Mouse (Mus musculus) embryonic fibroblast, embryonic 13.5 days (primary cell): ENCODE data around the gene Tbcd. TPM values are rescaled to one million over a fixed set of nuclear protein-coding genes. Genes with fewer than 3 reads are reported as not detected.
A peak's percentile ranks its signal among the peaks of the same experiment; 100 is the strongest.

Experiments used
- H3K27ac ChIP-seq: 2 replicates; pipeline ENCODE4 v1.5.1; 2012; ENCODE audit warnings: low read length, control low read depth, inconsistent platforms; ENCODE audit not compliant: insufficient read depth
- H3K4me1 ChIP-seq: 2 replicates; pipeline ENCODE4 v1.6.1; 2011; ENCODE audit warnings: low read length; ENCODE audit not compliant: control insufficient read depth, insufficient read depth
- H3K4me3 ChIP-seq: 2 replicates; pipeline ENCODE4 v1.5.1; 2011; ENCODE audit warnings: mild to moderate bottlenecking, control low read depth, low read length; ENCODE audit not compliant: insufficient read depth
- CTCF ChIP-seq: IDR thresholded peaks from 2 replicates; pipeline ENCODE4 v1.5.1; 2011; ENCODE audit warnings: mild to moderate bottlenecking, control low read depth, low read length, moderate library complexity, borderline replicate concordance; ENCODE audit not compliant: insufficient read depth
- POLR2A ChIP-seq: IDR thresholded peaks from 2 replicates; pipeline ENCODE4 v1.6.1; 2011; ENCODE audit warnings: low read depth, mild to moderate bottlenecking, control low read depth, low read length, moderate library complexity
- polyA plus RNA-seq: library from polyadenylated mRNA; stranded (reverse); fragments of >200 nt; gene quantifications from 2 replicates; pipeline ENCODE4 v1.2.4, GENCODE M21; 2011; ENCODE audit warnings: low read depth; ENCODE audit not compliant: missing spikeins, insufficient read length

The Tbcd gene
- 41.0 and 43.2 TPM in 2 replicates for polyA plus RNA-seq

DNA sequence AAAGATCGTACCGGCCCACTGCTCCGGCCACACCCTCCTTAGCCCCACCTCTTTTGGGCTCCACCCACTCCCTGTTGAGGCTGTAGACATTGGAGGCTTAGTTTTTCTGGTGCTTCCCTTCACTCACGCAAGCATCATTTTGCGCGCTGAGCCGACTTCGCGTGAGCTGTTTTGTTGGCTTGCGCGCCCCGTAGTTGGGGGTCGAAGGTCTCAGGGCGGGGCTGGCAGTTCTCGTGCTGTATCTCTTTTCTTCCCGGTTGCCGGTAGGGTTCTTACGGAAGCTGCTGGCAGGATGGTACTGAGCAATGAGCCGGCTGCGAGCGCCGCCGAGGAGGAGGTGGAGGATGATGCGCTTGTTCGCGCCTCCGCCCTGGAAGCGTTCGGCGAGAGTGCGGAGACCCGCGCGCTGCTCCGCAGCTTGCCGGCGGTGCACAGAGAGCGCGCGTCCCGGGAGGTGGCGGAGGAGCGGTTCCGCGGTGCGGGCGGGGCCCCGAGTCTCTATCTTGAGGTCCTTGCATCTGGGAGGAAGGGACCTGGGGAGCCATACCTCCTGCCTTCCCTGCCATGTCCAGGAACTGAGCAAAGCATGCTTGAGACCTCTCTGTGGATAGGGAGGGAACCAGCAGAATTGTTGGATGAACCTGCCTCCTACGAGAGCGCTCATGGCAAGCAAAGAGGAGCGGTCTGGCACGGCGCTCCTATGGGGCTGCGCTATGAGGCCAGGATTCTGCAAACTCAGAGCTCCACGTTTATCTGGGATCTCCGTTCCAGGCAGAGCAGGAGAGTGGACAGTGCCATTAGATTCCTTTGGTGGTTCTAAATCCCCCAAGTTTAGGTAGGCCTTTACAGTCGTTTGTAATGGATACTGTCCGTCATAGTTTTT is at the start of gene Tbcd:
Gene Tbcd (plus strand): TSS at position 197 of the 883 bp plus-strand sequence.
- Histone ChIP-seq H3K27ac (peak within 1 kb of the TSS; percentile 8), H3K4me1 (no peaks in the 10 kb centered on the region), H3K4me3 (peak within 1 kb of the TSS; percentile 84)
- no peak for TF ChIP-seq CTCF
- peak; percentile 68 for TF ChIP-seq POLR2A

DNA sequence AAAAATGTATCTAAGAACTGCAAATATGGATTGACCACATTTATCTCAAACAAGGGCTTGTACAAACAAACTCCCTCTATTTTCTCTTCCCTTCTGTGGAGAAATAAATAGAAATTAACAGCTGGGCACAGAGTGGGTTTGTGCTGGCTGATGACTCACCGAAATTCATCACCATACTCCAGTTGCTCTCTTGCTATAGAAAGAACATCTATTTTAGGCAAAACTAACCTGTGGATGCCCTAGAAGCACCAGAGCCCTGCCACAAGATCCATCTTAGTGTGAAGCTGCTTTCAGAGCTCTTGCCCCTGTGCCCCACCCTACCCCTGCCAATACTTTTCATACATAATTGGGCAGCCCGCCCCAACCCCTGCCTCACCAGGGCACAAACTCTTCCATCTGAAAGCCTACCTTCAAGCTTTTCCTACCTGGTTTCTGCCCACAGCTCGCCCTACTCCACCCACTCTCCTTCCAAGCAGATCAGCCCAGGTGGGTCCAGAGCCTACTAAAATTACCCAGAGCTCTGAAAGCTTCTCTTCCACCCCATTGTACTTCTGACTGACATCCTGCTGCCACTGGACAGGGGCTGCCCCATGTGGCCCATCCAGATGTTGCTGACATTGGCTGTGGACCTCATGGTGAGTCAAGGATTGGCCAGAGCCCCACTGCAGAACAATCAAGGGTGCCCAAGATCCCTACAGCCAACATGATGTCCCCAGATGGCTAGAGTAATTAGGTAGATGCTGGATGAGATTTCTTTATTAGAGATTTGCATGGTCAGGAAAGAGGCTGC is 44.2 kb upstream of the Tbcd start:
- TF ChIP-seq POLR2A (no peak), CTCF (no peak)
- H3K4me3 ChIP-seq, result no peak overlapping the region
- no peaks in the 10 kb centered on the region for H3K4me1 ChIP-seq
- no peak overlapping the region for H3K27ac ChIP-seq

DNA sequence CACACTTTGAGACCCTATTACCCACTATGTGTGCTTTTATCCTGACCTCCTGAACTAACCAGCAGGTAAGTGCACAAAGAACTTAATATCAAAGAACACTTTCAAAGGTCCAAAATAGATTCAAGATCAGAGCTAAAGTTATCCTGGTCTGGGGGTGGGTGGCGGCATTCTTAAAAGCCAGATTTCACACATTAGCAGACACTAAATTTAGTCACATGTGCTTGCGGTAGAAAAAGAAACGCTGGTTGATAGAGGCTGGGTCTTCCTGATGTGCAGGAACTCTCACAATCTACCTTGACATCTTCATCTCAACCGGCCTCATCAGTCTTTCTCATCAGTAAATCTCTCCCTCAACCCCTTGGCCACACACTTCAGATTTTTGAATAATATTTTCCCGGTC is 37.0 kb upstream of the Tbcd start:
- Histone ChIP-seq H3K4me3 (no peak overlapping the region), H3K27ac (no peak overlapping the region), H3K4me1 (peaks cover 2% of the 10 kb centered on the region; the same call in 1 of the 2 replicates)
- TF ChIP-seq POLR2A, result no peak
- no peak for TF ChIP-seq CTCF

GRCm38 (mm10) chr11:121415351-121415750 is 36.4 kb upstream of the Tbcd start:
- H3K27ac ChIP-seq, result no peak overlapping the region
- no peak for TF ChIP-seq CTCF
- H3K4me1 ChIP-seq, result peaks cover 2% of the 10 kb centered on the region; the same call in 1 of the 2 replicates
- no peak overlapping the region for H3K4me3 ChIP-seq

GRCm38 (mm10) chr11:121417971-121418370 is 33.8 kb upstream of the Tbcd start:
- Histone ChIP-seq H3K4me1 (peaks cover 7% of the 10 kb centered on the region; the same call in 1 of the 2 replicates), H3K4me3 (no peak overlapping the region), H3K27ac (no peak overlapping the region)
- TF ChIP-seq CTCF (no peak), POLR2A (no peak)

DNA sequence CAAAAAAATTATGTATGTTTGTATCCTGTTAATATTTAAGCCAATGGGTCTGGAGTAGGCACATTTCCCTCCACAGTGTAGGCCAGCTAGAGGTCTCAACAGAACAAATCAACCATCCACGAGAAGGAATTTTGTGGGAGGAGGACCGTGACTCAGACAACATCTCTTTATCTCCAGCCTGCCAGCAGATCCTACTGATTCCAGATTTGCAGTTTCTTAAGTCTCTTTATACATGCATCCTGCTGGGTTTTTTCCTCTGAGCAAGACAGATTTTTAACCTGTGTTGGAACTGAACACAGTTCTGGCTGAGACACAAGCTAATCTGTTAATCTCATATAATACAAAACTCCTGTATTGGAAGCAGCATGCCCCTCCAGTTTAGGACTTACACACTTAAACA is 32.8 kb upstream of the Tbcd start:
- H3K4me3 ChIP-seq, result no peak overlapping the region

DNA sequence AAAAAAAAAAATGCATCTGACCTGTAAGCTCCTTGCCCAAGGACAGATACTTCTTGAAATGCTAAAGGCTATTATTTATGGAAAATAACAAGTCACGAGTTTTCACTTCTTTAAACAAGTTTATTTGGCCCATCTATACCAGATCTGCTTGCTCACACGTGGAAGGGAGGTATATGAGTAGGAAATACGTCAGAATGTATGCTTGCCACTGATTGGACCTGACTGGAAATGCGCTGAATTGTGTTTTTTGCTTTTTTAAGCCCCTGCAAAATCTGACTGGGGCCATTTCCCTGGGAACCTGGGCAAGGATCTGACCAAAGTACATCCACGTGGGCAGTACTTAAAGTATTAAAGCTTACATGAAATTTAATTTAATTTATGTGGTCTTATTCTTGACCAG is 31.4 kb upstream of the Tbcd start:
- Histone ChIP-seq H3K27ac (no peak overlapping the region), H3K4me3 (peak overlapping the region; percentile 42; the same call in 1 of the 2 replicates), H3K4me1 (peaks cover 6% of the 10 kb centered on the region; the same call in 1 of the 2 replicates)
- TF ChIP-seq POLR2A (no peak), CTCF (no peak)

More for the DNA sequence above, 32.8 kb upstream of the Tbcd start:
- TF ChIP-seq POLR2A, result no peak
- no peak for TF ChIP-seq CTCF
- Histone ChIP-seq H3K4me1 (peaks cover 7% of the 10 kb centered on the region; the same call in 1 of the 2 replicates), H3K27ac (no peak overlapping the region)

DNA sequence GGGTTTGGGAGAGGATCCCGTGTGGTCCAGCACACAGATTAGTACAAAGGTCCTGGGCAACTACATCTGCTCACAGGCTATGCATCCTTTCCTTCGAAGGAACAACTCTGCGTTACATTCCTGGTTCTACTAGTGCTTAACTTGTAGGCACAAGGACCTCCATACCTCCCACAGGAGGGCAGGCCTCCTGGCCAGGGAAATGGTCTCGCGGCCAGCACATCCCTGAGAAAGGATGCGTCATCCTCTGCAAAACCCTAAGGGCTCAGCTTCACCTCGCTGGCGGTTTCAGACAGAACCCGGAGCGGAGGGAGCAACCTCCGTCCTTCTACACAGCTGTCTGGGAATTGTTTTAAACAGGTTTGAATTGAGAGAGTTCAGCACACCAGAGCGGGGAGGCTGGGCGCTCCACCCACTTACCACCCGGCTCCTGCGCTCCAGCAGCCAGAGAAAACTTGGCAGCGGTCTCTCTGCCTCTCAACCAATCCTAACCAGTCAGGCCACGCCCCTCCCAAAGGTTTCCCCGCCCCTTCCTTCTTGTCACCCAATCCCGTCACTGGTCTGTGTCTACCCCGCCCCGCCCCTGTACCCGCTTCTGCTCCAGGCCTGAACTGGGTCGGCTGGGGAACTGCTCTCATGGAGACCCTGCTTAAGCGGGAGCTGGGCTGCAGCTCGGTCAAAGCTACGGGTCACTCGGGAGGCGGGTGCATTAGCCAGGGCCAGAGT is 30.8 kb upstream of the Tbcd start, which contains the start of gene Fn3krp:
Gene Fn3krp (plus strand): TSS at position 572 of the 723 bp plus-strand sequence.
- TF ChIP-seq CTCF (peak; percentile 38; the same call in 1 of the 2 replicates), POLR2A (peak; percentile 64)
- H3K27ac ChIP-seq, result peak within 1 kb of the TSS; percentile 12
- H3K4me1 ChIP-seq, result peaks cover 5% of the 10 kb centered on the region; the same call in 1 of the 2 replicates
- H3K4me3 ChIP-seq, result peak within 1 kb of the TSS; percentile 89

DNA sequence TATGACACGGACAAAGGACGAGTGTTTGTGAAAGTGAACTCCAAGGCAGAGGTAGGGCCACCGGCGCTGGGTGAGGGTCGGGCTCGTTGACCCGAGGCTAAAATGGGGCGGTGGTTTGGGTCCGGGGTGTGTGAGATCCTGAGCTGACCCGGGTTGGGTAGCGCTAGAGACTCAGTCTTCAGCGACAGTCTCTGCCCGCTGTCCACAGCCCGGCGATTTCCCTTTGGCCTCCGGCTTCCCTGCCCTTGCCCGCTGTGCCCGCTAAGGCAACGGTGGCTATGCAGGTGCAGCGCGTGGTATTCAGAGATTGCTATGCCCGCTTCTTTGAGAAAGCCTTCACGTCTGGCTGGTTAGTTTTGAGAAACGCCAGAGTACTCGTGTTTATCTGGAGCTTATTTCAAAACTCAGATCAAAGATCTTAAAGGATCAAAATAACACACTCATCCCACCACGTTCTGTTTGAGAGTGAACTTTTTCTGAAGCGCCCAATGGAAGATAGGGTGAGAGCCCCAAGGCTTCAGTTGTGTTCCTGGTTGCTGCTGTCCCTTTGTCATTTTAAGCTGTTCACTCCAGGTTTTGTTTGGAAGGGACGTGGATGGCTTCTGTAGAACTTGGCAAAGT is 30.1 kb upstream of the Tbcd start:
- no peak for TF ChIP-seq CTCF
- no peak for TF ChIP-seq POLR2A
- Histone ChIP-seq H3K4me3 (peak overlapping the region; percentile 89), H3K4me1 (peaks cover 5% of the 10 kb centered on the region; the same call in 1 of the 2 replicates), H3K27ac (no peak overlapping the region)
